Mouse (Mus musculus) lung, embryonic 14.5 days (tissue): ENCODE data around the gene Ampd3. TPM values are rescaled to one million over a fixed set of nuclear protein-coding genes. Genes with fewer than 3 reads are reported as not detected.

ENCODE experiments used
- ATAC-seq: fragments of 200-750 bp; cut with Nextera tagmentation; 2 replicates; pipeline ENCODE4 v1.8.0; 2017; ENCODE audit warnings: mild to moderate bottlenecking, moderate TSS enrichment, moderate library complexity; ENCODE audit not compliant: insufficient read depth
- DNase-seq: peaks from one replicate; pipeline ENCODE4 v3.0.0-alpha.2; 2015
- H3K27ac ChIP-seq: fragments of 300-500 bp; sonication (generic); 2 replicates; pipeline ENCODE4 v1.5.1; 2014; ENCODE audit warnings: low read depth, mild to moderate bottlenecking, moderate library complexity
- H3K27me3 ChIP-seq: fragments of 300-500 bp; sonication (generic); 2 replicates; pipeline ENCODE4 v1.6.1; 2014; ENCODE audit warnings: low read length, control low read depth; ENCODE audit not compliant: insufficient read depth
- H3K36me3 ChIP-seq: fragments of 300-500 bp; sonication (generic); 2 replicates; pipeline ENCODE4 v1.6.1; 2014; ENCODE audit warnings: control low read depth; ENCODE audit not compliant: insufficient read depth
- H3K4me1 ChIP-seq: fragments of 300-500 bp; sonication (generic); 2 replicates; pipeline ENCODE4 v1.6.1; 2014; ENCODE audit warnings: antibody characterized with exemption, control low read depth; ENCODE audit not compliant: insufficient read depth
- H3K4me2 ChIP-seq: fragments of 300-500 bp; sonication (generic); 2 replicates; pipeline ENCODE4 v1.6.1; 2014; ENCODE audit warnings: mild to moderate bottlenecking
- H3K4me3 ChIP-seq: fragments of 300-500 bp; sonication (generic); 2 replicates; pipeline ENCODE4 v1.5.1; 2014; ENCODE audit warnings: low read depth, low read length
- H3K9ac ChIP-seq: fragments of 300-500 bp; sonication (generic); 2 replicates; pipeline ENCODE4 v1.6.1; 2014
- H3K9me3 ChIP-seq: fragments of 300-500 bp; sonication (generic); 2 replicates; pipeline ENCODE4 v1.6.1; 2016; ENCODE audit warnings: low read depth, low read length, control low read depth
- CTCF ChIP-seq: IDR thresholded peaks from 2 replicates; pipeline ENCODE4 v1.5.1; 2016; ENCODE audit warnings: antibody characterized with exemption, low read depth
- WGBS: fragments of 180-500 bp; shearing (Covaris S2); extraction: QIAGEN DNeasy Blood & Tissue Kit; methylation state at CpG from one replicate; pipeline ENCODE4 v1.1.7; 2014; 5-methylcytosine and 5-hydroxymethylcytosine counted together
- polyA plus RNA-seq: library from polyadenylated mRNA; unstranded; fragments of >200 nt; fragmentation: Nextera tagmentation; extraction: Ambion mirVana; gene quantifications from 2 replicates; pipeline ENCODE4 v1.2.1, GENCODE M21; 2014

Gene Ampd3
- polyA plus RNA-seq, 1 experiment from 2014 or later = 1.4 TPM

GRCm38 (mm10) chr7:110746809-110747208 is 21.2 kb upstream of the Ampd3 start:
- 47% methylated on average over 2 of the region's 2 CpGs for WGBS
- no peak for ATAC-seq
- DNase-seq = no peak
- Histone ChIP-seq H3K4me1 (no peaks in the 10 kb centered on the region), H3K27me3 (no peaks in the 10 kb centered on the region), H3K9ac (no peak overlapping the region), H3K4me3 (no peak overlapping the region), H3K9me3 (no peaks in the 10 kb centered on the region), H3K4me2 (no peak overlapping the region), H3K36me3 (no peaks in the 10 kb centered on the region), H3K27ac (no peak overlapping the region)
- TF ChIP-seq CTCF = no peak

GRCm38 (mm10) chr7:110750834-110751233 is 17.2 kb upstream of the Ampd3 start:
- no peak for ATAC-seq
- Histone ChIP-seq H3K9me3 (no peaks in the 10 kb centered on the region), H3K4me3 (no peak overlapping the region), H3K9ac (no peak overlapping the region), H3K27me3 (no peaks in the 10 kb centered on the region), H3K27ac (no peak overlapping the region), H3K4me1 (no peaks in the 10 kb centered on the region), H3K36me3 (no peaks in the 10 kb centered on the region), H3K4me2 (no peak overlapping the region)
- TF ChIP-seq CTCF = no peak
- no peak for DNase-seq
- 48% methylated on average over 4 of the region's 4 CpGs for WGBS

DNA sequence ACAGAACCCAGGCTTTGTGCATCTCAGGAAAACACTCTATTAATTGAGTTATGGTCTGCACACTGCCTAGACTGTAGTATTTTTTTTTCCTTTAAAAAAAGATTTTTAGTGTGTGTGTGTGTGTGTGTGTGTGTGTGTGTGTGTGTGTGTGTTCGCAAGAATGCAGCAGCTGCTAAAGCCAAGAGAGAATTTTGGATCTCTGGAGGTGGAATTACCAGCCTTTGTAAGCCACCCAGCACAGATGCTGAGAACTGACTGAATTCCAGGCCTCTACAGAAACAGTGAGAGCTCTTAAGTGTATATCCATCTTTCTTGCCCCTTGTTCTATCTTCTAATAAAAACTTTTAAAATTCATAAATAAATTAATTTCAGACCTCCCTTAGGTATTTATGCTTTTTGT is 16.4 kb upstream of the Ampd3 start:
- H3K4me2 ChIP-seq = no peak overlapping the region
- TF ChIP-seq CTCF = no peak
- DNase-seq = no peak

GRCm38 (mm10) chr7:110753310-110753709 is 14.7 kb upstream of the Ampd3 start:
- no peak overlapping the region for H3K4me3 ChIP-seq
- H3K36me3 ChIP-seq = no peaks in the 10 kb centered on the region
- WGBS = 88% methylated on average over 1 of the region's 1 CpGs
- no peaks in the 10 kb centered on the region for H3K27me3 ChIP-seq
- H3K4me2 ChIP-seq = no peak overlapping the region
- H3K4me1 ChIP-seq = no peaks in the 10 kb centered on the region
- DNase-seq (no peak), ATAC-seq (no peak)
- H3K9me3 ChIP-seq = no peaks in the 10 kb centered on the region
- H3K27ac ChIP-seq = no peak overlapping the region
- TF ChIP-seq CTCF = no peak
- H3K9ac ChIP-seq = no peak overlapping the region

More for the DNA sequence above, 16.4 kb upstream of the Ampd3 start:
- Histone ChIP-seq H3K4me3 (no peak overlapping the region), H3K27me3 (no peaks in the 10 kb centered on the region), H3K4me1 (no peaks in the 10 kb centered on the region), H3K36me3 (no peaks in the 10 kb centered on the region), H3K27ac (no peak overlapping the region), H3K9me3 (no peaks in the 10 kb centered on the region), H3K9ac (no peak overlapping the region)
- WGBS = 57% methylated on average over 1 of the region's 1 CpGs
- no peak for ATAC-seq

- no peak overlapping the region for H3K9ac ChIP-seq
- no peaks in the 10 kb centered on the region for H3K27me3 ChIP-seq
- no peaks in the 10 kb centered on the region for H3K36me3 ChIP-seq
- no peak for ATAC-seq
- no peak for TF ChIP-seq CTCF
- no peak overlapping the region for H3K4me2 ChIP-seq
- 41% methylated on average over 5 of the region's 5 CpGs for WGBS
- H3K4me3 ChIP-seq = no peak overlapping the region
- no peaks in the 10 kb centered on the region for H3K4me1 ChIP-seq
- H3K9me3 ChIP-seq = no peaks in the 10 kb centered on the region
- DNase-seq = peak; percentile 23
- H3K27ac ChIP-seq = no peak overlapping the region
Observed at GRCm38 (mm10) chr7:110753926-110754330, 14.1 kb upstream of the Ampd3 start.

- no peak overlapping the region for H3K4me2 ChIP-seq
- no peak for DNase-seq
- no peak for ATAC-seq
- WGBS = 42% methylated on average over 2 of the region's 2 CpGs
- H3K4me3 ChIP-seq = no peak overlapping the region
- H3K27ac ChIP-seq = no peak overlapping the region
- H3K36me3 ChIP-seq = no peaks in the 10 kb centered on the region
- no peak overlapping the region for H3K9ac ChIP-seq
- no peak for TF ChIP-seq CTCF
- no peaks in the 10 kb centered on the region for H3K9me3 ChIP-seq
- H3K4me1 ChIP-seq = no peaks in the 10 kb centered on the region
- H3K27me3 ChIP-seq = no peaks in the 10 kb centered on the region
Observed at GRCm38 (mm10) chr7:110756440-110756839, 11.6 kb upstream of the Ampd3 start.

DNA sequence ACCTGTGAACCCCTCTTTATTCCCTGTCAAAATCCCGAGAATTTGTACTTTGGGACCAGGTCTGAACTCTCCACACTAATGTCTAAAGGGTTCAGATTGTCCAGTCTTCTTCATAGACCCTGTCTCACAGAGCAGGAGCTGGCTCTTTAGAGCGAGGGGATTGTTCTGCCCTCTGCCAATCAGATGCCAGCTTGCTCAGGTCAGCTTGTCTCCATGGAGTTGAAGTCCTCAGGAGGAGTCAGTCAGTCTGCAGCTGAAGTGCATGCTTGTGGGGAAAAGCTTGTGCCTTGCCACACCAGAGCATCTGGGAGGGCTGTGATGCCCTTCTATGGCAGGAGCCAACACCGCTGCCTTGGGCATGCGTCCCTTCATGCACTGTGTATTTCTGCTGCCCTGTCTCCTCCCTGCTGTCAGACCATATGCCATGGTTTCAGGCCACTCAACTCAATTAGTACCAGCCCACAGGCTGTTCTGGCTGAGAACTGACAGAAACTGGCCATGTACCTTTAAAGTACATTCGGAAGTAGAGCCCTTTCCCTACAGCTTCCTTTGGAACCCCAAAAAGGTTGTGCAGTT is 5.3 kb upstream of the Ampd3 start:
- no peak for DNase-seq
- no peaks in the 10 kb centered on the region for H3K27me3 ChIP-seq
- H3K27ac ChIP-seq = no peak overlapping the region
- H3K9me3 ChIP-seq = no peaks in the 10 kb centered on the region
- H3K4me3 ChIP-seq = no peak overlapping the region
- H3K9ac ChIP-seq = no peak overlapping the region
- H3K36me3 ChIP-seq = no peaks in the 10 kb centered on the region
- H3K4me1 ChIP-seq = no peaks in the 10 kb centered on the region
- WGBS = 81% methylated on average over 5 of the region's 5 CpGs
- ATAC-seq = no peak
- TF ChIP-seq CTCF = no peak
- no peak overlapping the region for H3K4me2 ChIP-seq
